In the genomic region with DNA sequence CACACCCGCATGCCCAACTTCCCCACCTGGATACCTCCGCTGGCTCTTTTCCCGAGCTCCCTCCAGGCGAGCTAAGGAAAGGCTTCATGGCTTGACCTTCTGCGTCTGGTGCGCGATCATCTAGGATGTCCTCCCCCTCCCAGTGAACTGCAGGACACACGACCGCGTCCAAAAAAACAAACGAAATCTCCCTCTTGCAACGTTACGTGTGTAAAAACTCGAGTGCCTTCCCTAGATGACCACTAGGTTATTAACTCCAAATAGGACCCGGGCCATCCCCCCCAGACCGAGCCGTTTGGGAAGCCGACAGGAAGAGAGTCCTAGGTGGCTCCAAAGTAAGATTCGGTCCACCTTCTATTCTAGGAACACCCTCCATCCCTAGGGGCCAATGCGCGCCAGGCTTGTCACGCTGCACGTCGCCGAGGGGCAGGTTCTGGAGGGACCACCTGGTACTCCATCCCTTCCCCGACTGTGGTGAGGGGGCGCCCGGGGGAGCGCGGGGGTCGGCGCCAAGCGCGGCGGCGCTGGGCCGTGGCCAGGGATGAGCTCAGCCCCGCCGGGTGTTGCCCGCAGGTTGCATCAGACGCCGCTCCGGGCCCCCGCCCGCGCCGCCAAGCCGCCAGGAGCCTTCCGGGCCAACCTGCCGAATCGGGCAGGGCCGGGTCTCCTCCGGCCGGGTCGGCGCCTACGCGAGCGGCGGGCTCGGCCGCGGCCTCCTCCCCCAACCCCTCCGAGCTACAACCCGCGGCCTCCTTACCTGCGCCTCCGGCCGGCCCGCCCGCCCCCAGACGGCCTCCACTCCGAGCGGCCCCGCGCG, we compare ENCODE assay signal across 8 mouse cellular contexts. TPM values are rescaled to one million over a fixed set of nuclear protein-coding genes. Genes with fewer than 3 reads are reported as not detected.
DNase-seq lines count a peak whose midpoint lies in the region; ATAC-seq and TF ChIP-seq lines count a peak whose summit lies in the region.

No protein-coding gene starts in this region.

- peak overlapping the region; percentile 91 for H3K9ac ChIP-seq in intestine, postnatal 0 days (ENCODE audit: low read depth, low read length)
- H3K9ac ChIP-seq in limb, embryonic 13.5 days, result peak overlapping the region; percentile 96
- peak overlapping the region; percentile 95 for H3K9ac ChIP-seq in midbrain, embryonic 14.5 days (replicated peaks; ENCODE audit: low read length)

- DNase-seq in embryo, embryonic 11.5 days (ENCODE audit: low read depth, low spot score), result peak; percentile 27
- DNase-seq in gastrocnemius, postnatal 4 days (ENCODE audit: low spot score in 2 of 2), result peak; percentile 24 to 42
- DNase-seq in midbrain, embryonic 14.5 days, result peak; percentile 73
- DNase-seq in testis, postnatal 14 days (ENCODE audit: low spot score), result peak; percentile 71

- peak overlapping the region; percentile 78 for H3ac ChIP-seq in C2C12 (ENCODE audit: control insufficient read depth, insufficient read length, low read depth)

- no peak for TF ChIP-seq CTCF in C2C12 (IDR thresholded peaks at IDR 0.05; ENCODE audit: control insufficient read depth, insufficient read depth, insufficient read length)
- TF ChIP-seq CTCF in intestine, postnatal 0 days (IDR thresholded peaks at IDR 0.05; ENCODE audit: low read depth), result 0 out of 2 replicates have a peak, but pooled peaks have one; percentile 22

- peaks cover 53% of the 10 kb centered on the region for H3K79me2 ChIP-seq in C2C12 (ENCODE audit: control insufficient read depth, insufficient read depth)

- H3K79me3 ChIP-seq in C2C12 (ENCODE audit: low read depth), result peaks cover 51% of the 10 kb centered on the region

- H3K4me1 ChIP-seq in intestine, postnatal 0 days (replicated peaks; ENCODE audit: control insufficient read depth, insufficient read depth, low read length), result 0 out of 2 replicates have a peak, but pooled peaks cover 14% of the 10 kb centered on the region
- H3K4me1 ChIP-seq in limb, embryonic 13.5 days, result peaks cover 22% of the 10 kb centered on the region
- H3K4me1 ChIP-seq in midbrain, embryonic 14.5 days (ENCODE audit: control insufficient read depth, insufficient read depth, low read length), result peaks cover 11% of the 10 kb centered on the region

- under 1% methylated on average over 65 of the region's 77 CpGs for WGBS in intestine, postnatal 0 days
- WGBS in limb, embryonic 13.5 days, result under 1% methylated on average over 76 of the region's 77 CpGs
- WGBS in midbrain, embryonic 14.5 days, result under 1% methylated on average over 63 of the region's 77 CpGs

- H3K4me3 ChIP-seq in C2C12 (ENCODE audit: insufficient read depth, poor library complexity, severe bottlenecking), result peak overlapping the region; percentile 79
- H3K4me3 ChIP-seq in intestine, postnatal 0 days (ENCODE audit: low read depth, low read length), result peak overlapping the region; percentile 99
- H3K4me3 ChIP-seq in limb, embryonic 13.5 days, result peak overlapping the region; percentile 95
- peak overlapping the region; percentile 93 for H3K4me3 ChIP-seq in midbrain, embryonic 14.5 days (replicated peaks; ENCODE audit: low read depth, low read length)

- peak overlapping the region; percentile 99 for H3K27ac ChIP-seq in intestine, postnatal 0 days (ENCODE audit: low read depth, low read length)
- peak overlapping the region; percentile 81 for H3K27ac ChIP-seq in limb, embryonic 13.5 days
- H3K27ac ChIP-seq in midbrain, embryonic 14.5 days (replicated peaks; ENCODE audit: low read depth, low read length), result peak overlapping the region; percentile 89

- H3K9me3 ChIP-seq in intestine, postnatal 0 days (ENCODE audit: control insufficient read depth), result no peaks in the 10 kb centered on the region
- 0 out of 2 replicates have a peak, but pooled peaks cover 2% of the 10 kb centered on the region for H3K9me3 ChIP-seq in limb, embryonic 13.5 days
- no peaks in the 10 kb centered on the region for H3K9me3 ChIP-seq in midbrain, embryonic 14.5 days (ENCODE audit: control insufficient read depth, low read length)

- peaks cover 6% of the 10 kb centered on the region for H3K36me3 ChIP-seq in C2C12 (ENCODE audit: control insufficient read depth, insufficient read depth)
- no peaks in the 10 kb centered on the region for H3K36me3 ChIP-seq in intestine, postnatal 0 days (ENCODE audit: control insufficient read depth, insufficient read depth)
- H3K36me3 ChIP-seq in limb, embryonic 13.5 days, result peaks cover 2% of the 10 kb centered on the region; the same call in 1 of the 2 replicates
- peaks cover 2% of the 10 kb centered on the region for H3K36me3 ChIP-seq in midbrain, embryonic 14.5 days (ENCODE audit: control insufficient read depth, insufficient read depth, low read length)

- peak; percentile 20 for ATAC-seq in activated CD4-positive, CD25-positive, alpha-beta regulatory T cell, adult 4 months
- ATAC-seq in intestine, postnatal 0 days, result peak; percentile 68
- peak; percentile 90 for ATAC-seq in limb, embryonic 13.5 days (ENCODE audit: low FRiP score, low read depth)
- peak; percentile 88 for ATAC-seq in midbrain, embryonic 14.5 days (ENCODE audit: low FRiP score, low TSS enrichment)

- H3K27me3 ChIP-seq in C2C12 (ENCODE audit: control insufficient read depth, insufficient read depth, insufficient read length), result no peaks in the 10 kb centered on the region
- no peaks in the 10 kb centered on the region for H3K27me3 ChIP-seq in intestine, postnatal 0 days (replicated peaks; ENCODE audit: control insufficient read depth, insufficient read depth, low read length)
- H3K27me3 ChIP-seq in limb, embryonic 13.5 days, result no peaks in the 10 kb centered on the region
- no peaks in the 10 kb centered on the region for H3K27me3 ChIP-seq in midbrain, embryonic 14.5 days (ENCODE audit: control insufficient read depth, insufficient read depth, low read length)

- peak overlapping the region; percentile 76 for H3K4me2 ChIP-seq in intestine, postnatal 0 days (replicated peaks; ENCODE audit: low read depth)
- peak overlapping the region; percentile 93 for H3K4me2 ChIP-seq in limb, embryonic 13.5 days (replicated peaks)
- H3K4me2 ChIP-seq in midbrain, embryonic 14.5 days (ENCODE audit: low read length), result peak overlapping the region; percentile 58

TF ChIP-seq in C2C12, 6 proteins besides CTCF, POLR2A, EP300 and RAD21:
- TF ChIP-seq MYOD1 (IDR thresholded peaks at IDR 0.05; ENCODE audit: control insufficient read depth, insufficient read length, low read depth), result no peak
- TF ChIP-seq CEBPB (IDR thresholded peaks at IDR 0.05; ENCODE audit: low read depth), result peak; percentile 16
- no peak for TF ChIP-seq MAX (IDR thresholded peaks at IDR 0.05)
TF ChIP-seq in C2C12: peak in this region for 1.

RNA-seq across cellular contexts. Expression of a gene that starts 0.5 kb away (rescaled TPM):
- polyA plus RNA-seq in C2C12 (2012; fragmentation: generic; extraction: Trizol), result 10.9 TPM
- 1 to 10 TPM; 7.8 to 8.6 TPM for polyA plus RNA-seq in activated CD4-positive, CD25-positive, alpha-beta regulatory T cell, adult 4 months (2017; shearing (Covaris generic))
- total RNA-seq in gastrocnemius, postnatal 4 days (2021), result 10 to 100 TPM; 23.0 to 24.8 TPM
- polyA plus RNA-seq in intestine, postnatal 0 days (2015; fragmentation: Nextera tagmentation; extraction: Ambion mirVana), result 52.4 and 58.4 TPM in 2 replicates
- polyA plus RNA-seq in limb, embryonic 13.5 days (2015; fragmentation: Nextera tagmentation; extraction: Ambion mirVana), result 42.5 and 45.6 TPM in 2 replicates
- polyA plus RNA-seq in midbrain, embryonic 14.5 days (2014; fragmentation: Nextera tagmentation; extraction: Ambion mirVana), result 29.6 and 32.0 TPM in 2 replicates

Comparison
In these comparisons a context has a peak if more than half of its experiments do, and no peak if none do; other contexts are left out.
1. Peak in every context shown above with its lines: DNase-seq, ATAC-seq, H3K4me3 ChIP-seq and H3K27ac ChIP-seq.
2. ATAC-seq: peak in every context shown above with its lines; median percentile 90 in limb, embryonic 13.5 days; 88 in midbrain, embryonic 14.5 days; 68 in intestine, postnatal 0 days; 20 in activated CD4-positive, CD25-positive, alpha-beta regulatory T cell, adult 4 months.